ENCODE assay signal across 11 mouse cellular contexts in genomic region chr7:126795387-126796317, GRCm38 (mm10). TPM values are rescaled to one million over a fixed set of nuclear protein-coding genes. Genes with fewer than 3 reads are reported as not detected.
DNase-seq lines count a peak whose midpoint lies in the region; ATAC-seq lines count a peak whose summit lies in the region.
"Had no signal": no experiment of that assay in that cellular context is flagged by ENCODE, and none has a peak within 500 bp of the region (broad histone marks: within the 10 kb centered on the region; RNA-seq: fewer than 3 reads in every experiment).

No protein-coding gene starts in this region.

- no peak overlapping the region for H3K9ac ChIP-seq in liver, embryonic 13.5 days
- H3K9ac ChIP-seq: embryonic facial prominence, embryonic 15.5 days had no signal

- no peaks in the 10 kb centered on the region for H3K27me3 ChIP-seq in liver, embryonic 13.5 days
- H3K27me3 ChIP-seq: embryonic facial prominence, embryonic 15.5 days had no signal

- 77% methylated on average over 16 of the region's 16 CpGs for WGBS in liver, embryonic 13.5 days (ENCODE audit: insufficient replicate concordance)

- H3K27ac ChIP-seq in liver, embryonic 13.5 days = peak overlapping the region; percentile 92; the same call in 1 of the 2 replicates
- H3K27ac ChIP-seq: embryonic facial prominence, embryonic 15.5 days had no signal

- peaks cover 81% of the 10 kb centered on the region for H3K4me1 ChIP-seq in liver, embryonic 13.5 days (replicated peaks)

- ATAC-seq in liver, embryonic 13.5 days (ENCODE audit: low read depth) = no peak

- DNase-seq in embryo, embryonic 10 days (ENCODE audit: low spot score) = peak; percentile 45
- no peak for DNase-seq in embryo, embryonic 11 days
- peak; percentile 15 for DNase-seq in kidney, postnatal 14 days
- DNase-seq in kidney, adult 8-10 months = no peak
- peak; percentile 30 for DNase-seq in MN1 (ENCODE audit: low spot score)
- no peak for DNase-seq in liver, embryonic 13.5 days
- no peak for DNase-seq in ovary, postnatal 14 days (ENCODE audit: low spot score)
- no peak for DNase-seq in ovary, postnatal 36 days (ENCODE audit: low spot score)
- DNase-seq: kidney, adult 2 months; lung, postnatal 14 days had no signal

- H3K9me3 ChIP-seq in liver, embryonic 13.5 days (replicated peaks) = no peaks in the 10 kb centered on the region
- H3K9me3 ChIP-seq: embryonic facial prominence, embryonic 15.5 days had no signal

- H3K4me3 ChIP-seq in liver, embryonic 13.5 days (replicated peaks) = no peak overlapping the region

- H3K36me3 ChIP-seq in liver, embryonic 13.5 days = peaks cover 35% of the 10 kb centered on the region

- no peak overlapping the region for H3K4me2 ChIP-seq in liver, embryonic 13.5 days

RNA-seq across cellular contexts. Expression of gene Fam57b, which starts 1.8 kb away (rescaled TPM):
- polyA plus RNA-seq in liver, embryonic 13.5 days (2015; fragmentation: Nextera tagmentation; extraction: Ambion mirVana) = 0.10 and 0.13 TPM in 2 replicates

RNA-seq across cellular contexts. Expression of gene Ppp4c, which starts 3.4 kb away (rescaled TPM):
- 133 and 141 TPM in 2 replicates for polyA plus RNA-seq in liver, embryonic 13.5 days (2015; fragmentation: Nextera tagmentation; extraction: Ambion mirVana)

RNA-seq across cellular contexts. Expression of gene Tbx6, which starts 14.4 kb away (rescaled TPM):
- 0.35 and 0.45 TPM in 2 replicates for polyA plus RNA-seq in liver, embryonic 13.5 days (2015; fragmentation: Nextera tagmentation; extraction: Ambion mirVana)

RNA-seq across cellular contexts. Expression of gene Ypel3, which starts 18.9 kb away (rescaled TPM):
- polyA plus RNA-seq in liver, embryonic 13.5 days (2015; fragmentation: Nextera tagmentation; extraction: Ambion mirVana) = 68.4 and 77.3 TPM in 2 replicates

RNA-seq across cellular contexts. Expression of gene Gdpd3, which starts 29.5 kb away (rescaled TPM):
- 0.37 and 0.64 TPM in 2 replicates for polyA plus RNA-seq in liver, embryonic 13.5 days (2015; fragmentation: Nextera tagmentation; extraction: Ambion mirVana)

Comparison
In these comparisons a context has a peak if more than half of its experiments do, and no peak if none do; other contexts are left out.
1. DNase-seq: peak in embryo, embryonic 10 days (single experiment), kidney, postnatal 14 days (single experiment) and MN1 (single experiment); none in embryo, embryonic 11 days (single experiment), kidney, adult 8-10 months (0 of 2), liver, embryonic 13.5 days (single experiment), ovary, postnatal 14 days (single experiment) and ovary, postnatal 36 days (single experiment).